ENCODE assay signal across 12 mouse cellular contexts in the genomic region with DNA sequence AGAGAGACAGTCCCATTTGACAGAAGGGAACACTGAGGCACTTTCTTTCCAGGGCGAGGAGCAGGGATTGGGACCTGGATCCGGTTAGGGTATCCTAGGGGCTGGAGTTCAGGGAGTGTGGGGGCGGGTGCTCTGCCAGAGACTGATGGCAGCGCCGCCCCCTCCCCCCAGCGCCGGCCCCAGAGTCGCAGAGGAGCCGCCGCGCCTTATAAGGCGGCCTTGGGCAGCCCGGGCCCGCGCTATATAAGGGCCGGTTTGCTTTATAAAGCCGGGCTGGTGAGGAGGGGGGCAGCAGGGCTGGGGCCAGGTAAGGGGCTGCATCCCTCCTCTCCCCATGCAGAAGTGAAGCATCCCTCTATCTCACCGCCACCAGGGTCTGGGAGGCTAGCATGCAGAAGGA. TPM values are rescaled to one million over a fixed set of nuclear protein-coding genes. Genes with fewer than 3 reads are reported as not detected.
DNase-seq lines count a peak whose midpoint lies in the region; ATAC-seq and TF ChIP-seq lines count a peak whose summit lies in the region.
"Had no signal": no experiment of that assay in that cellular context is flagged by ENCODE, and none has a peak within 500 bp of the region (broad histone marks: within the 10 kb centered on the region; RNA-seq: fewer than 3 reads in every experiment).

No protein-coding gene starts in this region.

- 3% methylated on average over 18 of the region's 18 CpGs for WGBS in intestine, embryonic 16.5 days
- 5% methylated on average over 18 of the region's 18 CpGs for WGBS in midbrain, postnatal 0 days

- peak; percentile 26 for DNase-seq in heart, postnatal 4 days
- DNase-seq in heart, postnatal 14 days = no peak
- peak; percentile 34 for DNase-seq in urinary bladder, postnatal 14 days (ENCODE audit: low spot score)
- DNase-seq in urinary bladder, postnatal 36 days (ENCODE audit: low spot score in 2 of 2) = no peak
- DNase-seq in midbrain, postnatal 0 days (ENCODE audit: low spot score) = no peak
- no peak for DNase-seq in thymus, postnatal 0 days (ENCODE audit: low spot score)
- DNase-seq: adrenal gland, postnatal 10 days; cerebellum, adult 2 months; lung, adult 2 months had no signal

- H3K27ac ChIP-seq in intestine, embryonic 16.5 days (ENCODE audit: low read length) = peak overlapping the region; percentile 69; the same call in 1 of the 2 replicates
- H3K27ac ChIP-seq in midbrain, postnatal 0 days (ENCODE audit: low read depth, low read length) = no peak overlapping the region

- H3K4me3 ChIP-seq in intestine, embryonic 16.5 days (ENCODE audit: low read length) = peak overlapping the region; percentile 31
- H3K4me3 ChIP-seq in midbrain, postnatal 0 days (ENCODE audit: low read depth, low read length) = no peak overlapping the region

- peaks cover 16% of the 10 kb centered on the region for H3K27me3 ChIP-seq in intestine, embryonic 16.5 days (replicated peaks; ENCODE audit: control insufficient read depth, insufficient read depth, low read length)
- H3K27me3 ChIP-seq in midbrain, postnatal 0 days (ENCODE audit: insufficient read depth, low read length) = peaks cover 30% of the 10 kb centered on the region

- TF ChIP-seq CTCF in midbrain, postnatal 0 days (IDR thresholded peaks at IDR 0.05) = no peak

- intact Hi-C loops in heart, postnatal 14 days (cut with DNase I) = no loop called here

- peak; percentile 59 for ATAC-seq in intestine, embryonic 16.5 days
- no peak for ATAC-seq in midbrain, postnatal 0 days (ENCODE audit: low FRiP score)

- peak overlapping the region; percentile 53 for H3K9ac ChIP-seq in intestine, embryonic 16.5 days (ENCODE audit: low read depth, low read length)
- no peak overlapping the region for H3K9ac ChIP-seq in midbrain, postnatal 0 days (replicated peaks; ENCODE audit: low read length, poor library complexity, severe bottlenecking)

- H3K9me3 ChIP-seq in intestine, embryonic 16.5 days (ENCODE audit: control insufficient read depth, low read length) = no peaks in the 10 kb centered on the region
- H3K9me3 ChIP-seq in midbrain, postnatal 0 days (ENCODE audit: low read length) = no peaks in the 10 kb centered on the region

- peaks cover 6% of the 10 kb centered on the region; the same call in 1 of the 2 replicates for H3K4me1 ChIP-seq in intestine, embryonic 16.5 days (ENCODE audit: control insufficient read depth, insufficient read depth, low read length)
- no peaks in the 10 kb centered on the region for H3K4me1 ChIP-seq in midbrain, postnatal 0 days (ENCODE audit: insufficient read depth, low read length)

- no peaks in the 10 kb centered on the region for H3K36me3 ChIP-seq in intestine, embryonic 16.5 days (ENCODE audit: control insufficient read depth, insufficient read depth, low read length)
- no peaks in the 10 kb centered on the region for H3K36me3 ChIP-seq in midbrain, postnatal 0 days (ENCODE audit: insufficient read depth, low read length)

- peak overlapping the region; percentile 19 for H3K4me2 ChIP-seq in intestine, embryonic 16.5 days (ENCODE audit: low read depth, low read length)
- H3K4me2 ChIP-seq in midbrain, postnatal 0 days (ENCODE audit: low read depth, low read length, poor library complexity, severe bottlenecking) = no peak overlapping the region; the same call in 1 of the 2 replicates

RNA-seq across cellular contexts. Expression of gene Cnn1, which starts 0.9 kb away (rescaled TPM):
- total RNA-seq in heart, postnatal 4 days (2021) = 10 to 100 TPM; 38.1 to 39.3 TPM
- 1 to 10 TPM; 5.4 to 9.5 TPM for total RNA-seq in heart, postnatal 14 days (2021)
- polyA plus RNA-seq in intestine, embryonic 16.5 days (2015; fragmentation: Nextera tagmentation; extraction: Ambion mirVana) = 324 and 348 TPM in 2 replicates
- 1.2 and 1.3 TPM in 2 replicates for total RNA-seq in midbrain, postnatal 0 days (2014; rRNA removed)
- 0.77 and 0.92 TPM in 2 replicates for polyA plus RNA-seq in midbrain, postnatal 0 days (2015; fragmentation: Nextera tagmentation; extraction: Ambion mirVana)
- polyA plus RNA-seq in thymus, postnatal 0 days (2015; fragmentation: Nextera tagmentation; extraction: Ambion mirVana) = 1.4 and 2.9 TPM in 2 replicates
- total RNA-seq: granulocyte monocyte progenitor cell, adult 5-6 weeks had no signal

RNA-seq across cellular contexts. Expression of gene Ecsit, which starts 14.7 kb away (rescaled TPM):
- 10 to 100 TPM; 69.4 to 69.6 TPM for total RNA-seq in heart, postnatal 4 days (2021)
- total RNA-seq in heart, postnatal 14 days (2021) = 10 to 100 TPM; 91.7 to 91.8 TPM
- polyA plus RNA-seq in intestine, embryonic 16.5 days (2015; fragmentation: Nextera tagmentation; extraction: Ambion mirVana) = 50.8 and 54.2 TPM in 2 replicates
- 49.6 and 56.3 TPM in 2 replicates for total RNA-seq in midbrain, postnatal 0 days (2014; rRNA removed)
- 55.0 and 57.2 TPM in 2 replicates for polyA plus RNA-seq in midbrain, postnatal 0 days (2015; fragmentation: Nextera tagmentation; extraction: Ambion mirVana)
- polyA plus RNA-seq in thymus, postnatal 0 days (2015; fragmentation: Nextera tagmentation; extraction: Ambion mirVana) = 44.7 and 44.8 TPM in 2 replicates

RNA-seq across cellular contexts. Expression of gene Elof1, which starts 17.1 kb away (rescaled TPM):
- 10 to 100 TPM; 60.1 to 63.4 TPM for total RNA-seq in heart, postnatal 4 days (2021)
- total RNA-seq in heart, postnatal 14 days (2021) = 10 to 100 TPM; 39.5 to 41.5 TPM
- polyA plus RNA-seq in intestine, embryonic 16.5 days (2015; fragmentation: Nextera tagmentation; extraction: Ambion mirVana) = 134 and 157 TPM in 2 replicates
- total RNA-seq in midbrain, postnatal 0 days (2014; rRNA removed) = 129 and 132 TPM in 2 replicates
- 161 and 178 TPM in 2 replicates for polyA plus RNA-seq in midbrain, postnatal 0 days (2015; fragmentation: Nextera tagmentation; extraction: Ambion mirVana)
- 174 and 178 TPM in 2 replicates for polyA plus RNA-seq in thymus, postnatal 0 days (2015; fragmentation: Nextera tagmentation; extraction: Ambion mirVana)

RNA-seq across cellular contexts. Expression of gene Zfp653, which starts 28.7 kb away (rescaled TPM):
- 1 to 10 TPM; 8.4 to 9.0 TPM for total RNA-seq in heart, postnatal 4 days (2021)
- total RNA-seq in heart, postnatal 14 days (2021) = 1 to 10 TPM; 5.3 to 6.4 TPM
- polyA plus RNA-seq in intestine, embryonic 16.5 days (2015; fragmentation: Nextera tagmentation; extraction: Ambion mirVana) = 9.2 and 9.7 TPM in 2 replicates
- total RNA-seq in midbrain, postnatal 0 days (2014; rRNA removed) = 30.0 and 33.1 TPM in 2 replicates
- 14.2 and 15.1 TPM in 2 replicates for polyA plus RNA-seq in midbrain, postnatal 0 days (2015; fragmentation: Nextera tagmentation; extraction: Ambion mirVana)
- polyA plus RNA-seq in thymus, postnatal 0 days (2015; fragmentation: Nextera tagmentation; extraction: Ambion mirVana) = 8.0 and 9.6 TPM in 2 replicates

RNA-seq across cellular contexts. Expression of gene Gm49318, which starts 28.9 kb away (rescaled TPM):
- under 1 TPM in 1 of 2 experiments, not detected in 1; 0.92 TPM for total RNA-seq in heart, postnatal 4 days (2021)
- total RNA-seq in heart, postnatal 14 days (2021) = not detected
- polyA plus RNA-seq in intestine, embryonic 16.5 days (2015; fragmentation: Nextera tagmentation; extraction: Ambion mirVana) = not detected in 2 replicates
- total RNA-seq in midbrain, postnatal 0 days (2014; rRNA removed) = 4.1 TPM in 1 of 2 replicates, not detected in the other
- 0.25 and 0.36 TPM in 2 replicates for polyA plus RNA-seq in midbrain, postnatal 0 days (2015; fragmentation: Nextera tagmentation; extraction: Ambion mirVana)
- not detected in 2 replicates for polyA plus RNA-seq in thymus, postnatal 0 days (2015; fragmentation: Nextera tagmentation; extraction: Ambion mirVana)
- total RNA-seq: adrenal gland, postnatal 10 days; granulocyte monocyte progenitor cell, adult 5-6 weeks; layer of hippocampus, adult 8-10 months had no signal
- polyA plus RNA-seq: cerebellum, adult 2 months; lung, adult 2 months had no signal

Comparison
In these comparisons a context has a peak if more than half of its experiments do, and no peak if none do; other contexts are left out.
1. DNase-seq: peak in heart, postnatal 4 days (single experiment) and urinary bladder, postnatal 14 days (single experiment); none in heart, postnatal 14 days (0 of 2), urinary bladder, postnatal 36 days (0 of 2), midbrain, postnatal 0 days (single experiment) and thymus, postnatal 0 days (single experiment).